In the genomic region with DNA sequence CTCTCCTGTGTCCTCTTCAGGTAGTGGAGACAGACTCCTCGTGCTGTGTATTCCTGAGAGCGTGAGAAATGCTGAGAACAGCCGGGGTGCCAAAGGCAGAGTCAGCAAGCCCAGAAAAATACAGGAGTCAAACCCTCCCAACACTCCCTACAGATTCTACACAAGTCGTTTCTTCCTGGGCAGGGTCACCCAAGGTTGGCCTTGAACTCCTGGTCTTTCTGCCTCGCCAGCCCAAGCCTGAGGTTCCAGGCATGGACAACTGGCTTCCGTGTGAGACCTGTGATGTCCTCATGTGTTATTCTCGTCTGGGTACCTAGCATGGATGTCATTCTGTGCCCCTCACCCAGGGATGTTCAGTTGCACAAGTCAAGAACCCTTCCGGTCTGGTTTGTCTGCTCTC, we compare ENCODE assay signal across 25 mouse cellular contexts.
DNase-seq lines count a peak whose midpoint lies in the region; ATAC-seq and TF ChIP-seq lines count a peak whose summit lies in the region.
"Had no signal": no experiment of that assay in that cellular context is flagged by ENCODE, and none has a peak within 500 bp of the region (broad histone marks: within the 10 kb centered on the region; RNA-seq: fewer than 3 reads in every experiment).

No protein-coding gene starts in this region.

- no peak overlapping the region for H3K4me3 ChIP-seq in cerebellum, adult 2 months (replicated peaks; ENCODE audit: insufficient read depth, low read depth, low read length)
- H3K4me3 ChIP-seq in heart, adult 2 months = no peak overlapping the region
- no peak overlapping the region for H3K4me3 ChIP-seq in midbrain, embryonic 11.5 days (ENCODE audit: low read depth, low read length)
- H3K4me3 ChIP-seq in midbrain, embryonic 13.5 days (replicated peaks) = no peak overlapping the region
- no peak overlapping the region for H3K4me3 ChIP-seq in myocyte
- H3K4me3 ChIP-seq: embryonic facial prominence, embryonic 12.5 days; embryonic facial prominence, embryonic 15.5 days; heart, embryonic 12.5 days; hindbrain, embryonic 12.5 days; hindbrain, embryonic 15.5 days had no signal

- no peak overlapping the region for H3ac ChIP-seq in myocyte (ENCODE audit: control insufficient read depth, insufficient read length)

- no peak for ATAC-seq in midbrain, embryonic 11.5 days (ENCODE audit: low FRiP score)
- ATAC-seq in midbrain, embryonic 13.5 days = no peak
- ATAC-seq: activated CD4-positive, CD25-positive, alpha-beta regulatory T cell, adult 4 months; forebrain, embryonic 14.5 days; forebrain, postnatal 0 days; intestine, postnatal 0 days had no signal

- no peak overlapping the region for H3K9ac ChIP-seq in heart, adult 2 months (ENCODE audit: low read depth, low read length)
- no peak overlapping the region for H3K9ac ChIP-seq in midbrain, embryonic 11.5 days (ENCODE audit: low read length)
- no peak overlapping the region for H3K9ac ChIP-seq in midbrain, embryonic 13.5 days (replicated peaks)
- H3K9ac ChIP-seq: embryonic facial prominence, embryonic 12.5 days; embryonic facial prominence, embryonic 15.5 days; forebrain, postnatal 0 days; heart, embryonic 12.5 days; hindbrain, embryonic 12.5 days; hindbrain, embryonic 15.5 days had no signal

- TF ChIP-seq POLR2A in cerebellum, adult 2 months (IDR thresholded peaks at IDR 0.05; ENCODE audit: borderline replicate concordance, insufficient read depth, low read length) = peak; percentile 21; the same call in 1 of the 2 replicates
- peak; percentile 29; the same call in 1 of the 2 replicates for TF ChIP-seq POLR2A in heart, adult 2 months (IDR thresholded peaks at IDR 0.05; ENCODE audit: insufficient read depth, low read depth, low read length)
- TF ChIP-seq POLR2A in myocyte (IDR thresholded peaks at IDR 0.05; ENCODE audit: insufficient read length, low read depth) = no peak

- no peak for TF ChIP-seq CTCF in cerebellum, adult 2 months (IDR thresholded peaks at IDR 0.05; ENCODE audit: borderline replicate concordance, insufficient read depth, low read depth, low read length)
- no peak for TF ChIP-seq CTCF in heart, adult 2 months (IDR thresholded peaks at IDR 0.05)

- intact Hi-C loops in heart, adult 2 months (cut with DNase I) = no loop called here
- intact Hi-C loops in heart, postnatal 25 days (cut with DNase I) = no loop called here

- DNase-seq in cerebellum, adult 2 months = no peak
- no peak for DNase-seq in cerebellum, postnatal 14 days
- DNase-seq in heart, adult 2 months = no peak
- no peak for DNase-seq in heart, postnatal 25 days (ENCODE audit: low spot score)
- DNase-seq in midbrain, embryonic 11.5 days (ENCODE audit: low spot score, missing footprints) = peak; percentile 62
- DNase-seq in spleen, postnatal 14 days (ENCODE audit: low spot score in 2 of 2) = no peak
- DNase-seq: adrenal gland, adult 8-10 months; adrenal gland, postnatal 25 days; B cell, adult 2 months; cerebellum, adult 18-20 months; cerebellum, adult 9-11 months; forebrain, postnatal 0 days; gastrocnemius, postnatal 36 days; heart, postnatal 14 days; kidney, adult 2 months had no signal

- no peaks in the 10 kb centered on the region for H3K9me3 ChIP-seq in midbrain, embryonic 11.5 days (ENCODE audit: control insufficient read depth, low read length)
- H3K9me3 ChIP-seq in midbrain, embryonic 13.5 days = no peaks in the 10 kb centered on the region
- H3K9me3 ChIP-seq: embryonic facial prominence, embryonic 12.5 days; embryonic facial prominence, embryonic 15.5 days; heart, embryonic 12.5 days; hindbrain, embryonic 12.5 days; hindbrain, embryonic 15.5 days had no signal

- 73% methylated on average over 8 of the region's 8 CpGs for WGBS in cerebellum, adult 2 months
- WGBS in heart, adult 2 months = 66% methylated on average over 8 of the region's 8 CpGs
- WGBS in midbrain, embryonic 11.5 days = 85% methylated on average over 8 of the region's 8 CpGs
- 89% methylated on average over 8 of the region's 8 CpGs for WGBS in midbrain, embryonic 13.5 days

- no peak for TF ChIP-seq EP300 in heart, adult 2 months (IDR thresholded peaks at IDR 0.05; ENCODE audit: insufficient read depth, low read depth, low read length)

- H3K79me2 ChIP-seq in heart, adult 2 months (replicated peaks; ENCODE audit: control insufficient read depth, insufficient read depth, low read length) = no peaks in the 10 kb centered on the region
- H3K79me2 ChIP-seq in myocyte (ENCODE audit: control insufficient read depth, insufficient read depth) = no peaks in the 10 kb centered on the region

- H3K4me2 ChIP-seq in midbrain, embryonic 11.5 days = no peak overlapping the region
- H3K4me2 ChIP-seq in midbrain, embryonic 13.5 days (replicated peaks) = no peak overlapping the region
- H3K4me2 ChIP-seq in myocyte (ENCODE audit: low read depth) = no peak overlapping the region
- H3K4me2 ChIP-seq: embryonic facial prominence, embryonic 12.5 days; embryonic facial prominence, embryonic 15.5 days; heart, embryonic 12.5 days; hindbrain, embryonic 12.5 days; hindbrain, embryonic 15.5 days had no signal

- 0 out of 2 replicates have a peak, but pooled peaks cover 3% of the 10 kb centered on the region for H3K4me1 ChIP-seq in cerebellum, adult 2 months (ENCODE audit: control insufficient read depth, insufficient read depth, low read length)
- H3K4me1 ChIP-seq in heart, adult 2 months (ENCODE audit: control insufficient read depth, insufficient read depth, low read length) = no peaks in the 10 kb centered on the region
- no peaks in the 10 kb centered on the region for H3K4me1 ChIP-seq in midbrain, embryonic 11.5 days (ENCODE audit: control insufficient read depth, insufficient read depth, low read length)
- no peaks in the 10 kb centered on the region for H3K4me1 ChIP-seq in midbrain, embryonic 13.5 days (replicated peaks)
- H3K4me1 ChIP-seq: embryonic facial prominence, embryonic 12.5 days had no signal

- H3K27ac ChIP-seq in cerebellum, adult 2 months (ENCODE audit: insufficient read depth, low read length) = no peak overlapping the region
- H3K27ac ChIP-seq in heart, adult 2 months = no peak overlapping the region
- no peak overlapping the region for H3K27ac ChIP-seq in midbrain, embryonic 11.5 days (ENCODE audit: low read depth, low read length)
- H3K27ac ChIP-seq in midbrain, embryonic 13.5 days = no peak overlapping the region
- H3K27ac ChIP-seq: embryonic facial prominence, embryonic 12.5 days; embryonic facial prominence, embryonic 15.5 days; hindbrain, embryonic 12.5 days; hindbrain, embryonic 15.5 days had no signal

- no peaks in the 10 kb centered on the region for H3K36me3 ChIP-seq in heart, adult 2 months (ENCODE audit: control insufficient read depth, insufficient read depth, low read length)
- peaks cover 35% of the 10 kb centered on the region for H3K36me3 ChIP-seq in midbrain, embryonic 11.5 days (ENCODE audit: control insufficient read depth, insufficient read depth, low read length)
- H3K36me3 ChIP-seq in midbrain, embryonic 13.5 days = peaks cover 56% of the 10 kb centered on the region
- H3K36me3 ChIP-seq in myocyte (ENCODE audit: control insufficient read depth, insufficient read depth) = peaks cover 29% of the 10 kb centered on the region

- no peaks in the 10 kb centered on the region for H3K27me3 ChIP-seq in cerebellum, adult 2 months (ENCODE audit: control insufficient read depth, insufficient read depth, low read length)
- no peaks in the 10 kb centered on the region for H3K27me3 ChIP-seq in heart, adult 2 months (ENCODE audit: control insufficient read depth, insufficient read depth, low read length)
- H3K27me3 ChIP-seq in midbrain, embryonic 11.5 days (ENCODE audit: control insufficient read depth, insufficient read depth, low read length) = no peaks in the 10 kb centered on the region
- H3K27me3 ChIP-seq in midbrain, embryonic 13.5 days = no peaks in the 10 kb centered on the region
- H3K27me3 ChIP-seq in myocyte (ENCODE audit: control insufficient read depth, insufficient read depth, insufficient read length) = no peaks in the 10 kb centered on the region
- H3K27me3 ChIP-seq: embryonic facial prominence, embryonic 12.5 days; embryonic facial prominence, embryonic 15.5 days; heart, embryonic 12.5 days; hindbrain, embryonic 12.5 days; hindbrain, embryonic 15.5 days had no signal

TF ChIP-seq in myocyte, 11 proteins besides CTCF, POLR2A, EP300 and RAD21:
- TF ChIP-seq POLR2AphosphoS2 (IDR thresholded peaks at IDR 0.05; ENCODE audit: insufficient read length, low read depth) = peak; percentile 75
- TF ChIP-seq MAX (IDR thresholded peaks at IDR 0.05; ENCODE audit: low read depth) = no peak
- TF ChIP-seq E2F4 (IDR thresholded peaks at IDR 0.05; ENCODE audit: insufficient read depth) = no peak
- no peak for TF ChIP-seq SRF (IDR thresholded peaks at IDR 0.05; ENCODE audit: control insufficient read depth, insufficient read length, low read depth)
